Mouse (Mus musculus): Measurements from ENCODE around the gene Ppfia3. TPM values are rescaled to one million over a fixed set of nuclear protein-coding genes. Genes with fewer than 3 reads are reported as not detected.

Gene Ppfia3
- polyA plus RNA-seq, 1 experiment from 2014 or later, result 19.8 TPM

- no peak overlapping the region for H3K4me3 ChIP-seq (replicated peaks)
- peaks cover 20% of the 10 kb centered on the region for H3K4me1 ChIP-seq (replicated peaks)
- H3K9me3 ChIP-seq, result no peaks in the 10 kb centered on the region
- no peak overlapping the region for H3K27ac ChIP-seq
- 16% methylated on average over 6 of the region's 6 CpGs for WGBS
- 0 out of 2 replicates have a peak, but pooled peaks cover 6% of the 10 kb centered on the region for H3K36me3 ChIP-seq
- H3K9ac ChIP-seq (replicated peaks), result no peak overlapping the region
- H3K4me2 ChIP-seq (replicated peaks), result no peak overlapping the region; the same call in 1 of the 2 replicates
- peak; percentile 32; the same call in 1 of the 2 replicates for ATAC-seq
- H3K27me3 ChIP-seq, result peaks cover 3% of the 10 kb centered on the region; the same call in 1 of the 2 replicates
Observed at GRCm38 (mm10) chr7:45300270-45300669, 66.5 kb downstream of the Ppfia3 start.

- peak; percentile 92 for ATAC-seq
- H3K36me3 ChIP-seq, result 0 out of 2 replicates have a peak, but pooled peaks cover 6% of the 10 kb centered on the region
- no peak overlapping the region for H3K9ac ChIP-seq (replicated peaks)
- peaks cover 15% of the 10 kb centered on the region for H3K4me1 ChIP-seq (replicated peaks)
- H3K4me2 ChIP-seq (replicated peaks), result no peak overlapping the region
- H3K27ac ChIP-seq, result no peak overlapping the region
- H3K27me3 ChIP-seq, result peaks cover 3% of the 10 kb centered on the region; the same call in 1 of the 2 replicates
- H3K4me3 ChIP-seq (replicated peaks), result no peak overlapping the region
- WGBS, result 13% methylated on average over 5 of the region's 5 CpGs
- H3K9me3 ChIP-seq, result no peaks in the 10 kb centered on the region
Observed at GRCm38 (mm10) chr7:45299752-45300151, 67.1 kb downstream of the Ppfia3 start.

GRCm38 (mm10) chr7:45297563-45297962 is 69.3 kb downstream of the Ppfia3 start:
- no peak overlapping the region for H3K4me2 ChIP-seq (replicated peaks)
- H3K9me3 ChIP-seq, result no peaks in the 10 kb centered on the region
- H3K36me3 ChIP-seq, result no peaks in the 10 kb centered on the region
- ATAC-seq, result no peak
- H3K27ac ChIP-seq, result no peak overlapping the region
- H3K27me3 ChIP-seq, result 0 out of 2 replicates have a peak, but pooled peaks cover 4% of the 10 kb centered on the region
- H3K9ac ChIP-seq (replicated peaks), result no peak overlapping the region
- 70% methylated on average over 3 of the region's 3 CpGs for WGBS
- H3K4me3 ChIP-seq (replicated peaks), result no peak overlapping the region
- H3K4me1 ChIP-seq (replicated peaks), result peaks cover 10% of the 10 kb centered on the region

GRCm38 (mm10) chr7:45296626-45297025 is 70.2 kb downstream of the Ppfia3 start:
- 0 out of 2 replicates have a peak, but pooled peaks cover 4% of the 10 kb centered on the region for H3K27me3 ChIP-seq
- H3K36me3 ChIP-seq, result no peaks in the 10 kb centered on the region
- H3K4me2 ChIP-seq (replicated peaks), result no peak overlapping the region
- H3K9me3 ChIP-seq, result no peaks in the 10 kb centered on the region
- H3K4me1 ChIP-seq (replicated peaks), result peaks cover 10% of the 10 kb centered on the region
- H3K27ac ChIP-seq, result no peak overlapping the region
- 0 out of 2 replicates have a peak overlapping the region, but pooled peaks have one; percentile 23 for H3K9ac ChIP-seq (replicated peaks)
- no peak overlapping the region for H3K4me3 ChIP-seq (replicated peaks)
- no peak for ATAC-seq
- WGBS, result 72% methylated on average over 1 of the region's 1 CpGs

Other genes with a start within 250 kb of the Ppfia3 start
- 1,074 TPM in 2 replicates for gene Rps11, start 242.6 kb downstream of the Ppfia3 start, polyA plus RNA-seq (2015; fragmentation: Nextera tagmentation; extraction: Ambion mirVana)
- 838 and 877 TPM in 2 replicates for gene Rpl13a, start 238.3 kb downstream of the Ppfia3 start, polyA plus RNA-seq (2015; fragmentation: Nextera tagmentation; extraction: Ambion mirVana)
- gene Gm45713, start 230.8 kb downstream of the Ppfia3 start, polyA plus RNA-seq (2015; fragmentation: Nextera tagmentation; extraction: Ambion mirVana), result 0.24 TPM in 1 of 2 replicates, not detected in the other
- gene Flt3l, start 230.6 kb downstream of the Ppfia3 start, polyA plus RNA-seq (2015; fragmentation: Nextera tagmentation; extraction: Ambion mirVana), result 0.82 and 1.3 TPM in 2 replicates
- gene Pih1d1, start 212.7 kb downstream of the Ppfia3 start, polyA plus RNA-seq (2015; fragmentation: Nextera tagmentation; extraction: Ambion mirVana), result 93.0 and 96.0 TPM in 2 replicates
- 24.7 and 27.2 TPM in 2 replicates for gene Aldh16a1, start 212.4 kb downstream of the Ppfia3 start, polyA plus RNA-seq (2015; fragmentation: Nextera tagmentation; extraction: Ambion mirVana)
- 0.34 and 1.8 TPM in 2 replicates for gene Slc17a7, start 203.1 kb downstream of the Ppfia3 start, polyA plus RNA-seq (2015; fragmentation: Nextera tagmentation; extraction: Ambion mirVana)
- not detected in 2 replicates for gene Gfy, start 187.4 kb downstream of the Ppfia3 start, polyA plus RNA-seq (2015; fragmentation: Nextera tagmentation; extraction: Ambion mirVana)
- gene Pth2, start 186.0 kb downstream of the Ppfia3 start, polyA plus RNA-seq (2015; fragmentation: Nextera tagmentation; extraction: Ambion mirVana), result 1.8 and 2.1 TPM in 2 replicates
- 0.59 and 0.97 TPM in 2 replicates for gene Ccdc155, start 162.1 kb downstream of the Ppfia3 start, polyA plus RNA-seq (2015; fragmentation: Nextera tagmentation; extraction: Ambion mirVana)
- gene Dkkl1, start 154.9 kb downstream of the Ppfia3 start, polyA plus RNA-seq (2015; fragmentation: Nextera tagmentation; extraction: Ambion mirVana), result 1.5 and 1.6 TPM in 2 replicates
- 112 and 124 TPM in 2 replicates for gene Tead2, start 151.3 kb downstream of the Ppfia3 start, polyA plus RNA-seq (2015; fragmentation: Nextera tagmentation; extraction: Ambion mirVana)
- gene Cd37, start 127.9 kb downstream of the Ppfia3 start, polyA plus RNA-seq (2015; fragmentation: Nextera tagmentation; extraction: Ambion mirVana), result 0.84 and 1.5 TPM in 2 replicates
- gene Slc6a16, start 125.9 kb downstream of the Ppfia3 start, polyA plus RNA-seq (2015; fragmentation: Nextera tagmentation; extraction: Ambion mirVana), result 0.24 and 0.28 TPM in 2 replicates
- not detected in 2 replicates for gene Slc6a21, start 89.5 kb downstream of the Ppfia3 start, polyA plus RNA-seq (2015; fragmentation: Nextera tagmentation; extraction: Ambion mirVana)
- gene Trpm4, start 33.2 kb downstream of the Ppfia3 start, polyA plus RNA-seq (2015; fragmentation: Nextera tagmentation; extraction: Ambion mirVana), result 7.3 and 10.8 TPM in 2 replicates
- 0.10 and 0.26 TPM in 2 replicates for gene Hrc, start 31.7 kb downstream of the Ppfia3 start, polyA plus RNA-seq (2015; fragmentation: Nextera tagmentation; extraction: Ambion mirVana)
- gene Lin7b, start 3.6 kb upstream of the Ppfia3 start, polyA plus RNA-seq (2015; fragmentation: Nextera tagmentation; extraction: Ambion mirVana), result 7.1 and 7.9 TPM in 2 replicates
- 223 and 238 TPM in 2 replicates for gene Snrnp70, start 28.7 kb upstream of the Ppfia3 start, polyA plus RNA-seq (2015; fragmentation: Nextera tagmentation; extraction: Ambion mirVana)
- not detected in 2 replicates for gene Kcna7, start 38.6 kb upstream of the Ppfia3 start, polyA plus RNA-seq (2015; fragmentation: Nextera tagmentation; extraction: Ambion mirVana)
- gene Ntf5, start 46.7 kb upstream of the Ppfia3 start, polyA plus RNA-seq (2015; fragmentation: Nextera tagmentation; extraction: Ambion mirVana), result not detected in 2 replicates
- gene Lhb, start 53.8 kb upstream of the Ppfia3 start, polyA plus RNA-seq (2015; fragmentation: Nextera tagmentation; extraction: Ambion mirVana), result 0.50 TPM in 1 of 2 replicates, not detected in the other
- gene Gys1, start 67.8 kb upstream of the Ppfia3 start, polyA plus RNA-seq (2015; fragmentation: Nextera tagmentation; extraction: Ambion mirVana), result 20.6 and 23.4 TPM in 2 replicates
- 121 and 123 TPM in 2 replicates for gene Ruvbl2, start 71.1 kb upstream of the Ppfia3 start, polyA plus RNA-seq (2015; fragmentation: Nextera tagmentation; extraction: Ambion mirVana)
- 6,845 and 7,096 TPM in 2 replicates for gene Ftl1, start 92.9 kb upstream of the Ppfia3 start, polyA plus RNA-seq (2015; fragmentation: Nextera tagmentation; extraction: Ambion mirVana)
- 259 and 265 TPM in 2 replicates for gene Bax, start 99.9 kb upstream of the Ppfia3 start, polyA plus RNA-seq (2015; fragmentation: Nextera tagmentation; extraction: Ambion mirVana)
- gene Tulp2, start 114.9 kb upstream of the Ppfia3 start, polyA plus RNA-seq (2015; fragmentation: Nextera tagmentation; extraction: Ambion mirVana), result 0.22 TPM in 1 of 2 replicates, not detected in the other
- not detected in 2 replicates for gene Gm45808, start 119.8 kb upstream of the Ppfia3 start, polyA plus RNA-seq (2015; fragmentation: Nextera tagmentation; extraction: Ambion mirVana)
- gene Dhdh, start 121.8 kb upstream of the Ppfia3 start, polyA plus RNA-seq (2015; fragmentation: Nextera tagmentation; extraction: Ambion mirVana), result 3.3 and 3.6 TPM in 2 replicates
- 86.7 and 101 TPM in 2 replicates for gene Nucb1, start 143.4 kb upstream of the Ppfia3 start, polyA plus RNA-seq (2015; fragmentation: Nextera tagmentation; extraction: Ambion mirVana)
- gene Ppp1r15a, start 159.2 kb upstream of the Ppfia3 start, polyA plus RNA-seq (2015; fragmentation: Nextera tagmentation; extraction: Ambion mirVana), result 11.7 and 11.9 TPM in 2 replicates
- 0.23 and 0.46 TPM in 2 replicates for gene Plekha4, start 159.3 kb upstream of the Ppfia3 start, polyA plus RNA-seq (2015; fragmentation: Nextera tagmentation; extraction: Ambion mirVana)
- 0.13 and 0.21 TPM in 2 replicates for gene Hsd17b14, start 187.9 kb upstream of the Ppfia3 start, polyA plus RNA-seq (2015; fragmentation: Nextera tagmentation; extraction: Ambion mirVana)
- 20.7 and 24.5 TPM in 2 replicates for gene Bcat2, start 203.1 kb upstream of the Ppfia3 start, polyA plus RNA-seq (2015; fragmentation: Nextera tagmentation; extraction: Ambion mirVana)
- 0.17 TPM in 1 of 2 replicates, not detected in the other for gene Fgf21, start 248.5 kb upstream of the Ppfia3 start, polyA plus RNA-seq (2015; fragmentation: Nextera tagmentation; extraction: Ambion mirVana)